ENCODE assay signal across 12 mouse cellular contexts in genomic region chr17:57988420-57988819, GRCm38 (mm10).
A peak's percentile ranks its signal among the peaks of the same experiment; 100 is the strongest.
DNase-seq lines count a peak whose midpoint lies in the region; ATAC-seq and TF ChIP-seq lines count a peak whose summit lies in the region.
"Had no signal": no experiment of that assay in that cellular context is flagged by ENCODE, and none has a peak within 500 bp of the region (broad histone marks: within the 10 kb centered on the region; RNA-seq: fewer than 3 reads in every experiment).

No protein-coding gene starts in this region.

- peak; percentile 7 for DNase-seq in kidney, postnatal 0 days (ENCODE audit: low spot score)
- DNase-seq in kidney, adult 8-10 months: no peak
- peak; percentile 8 for DNase-seq in right cerebral cortex, postnatal 14 days
- DNase-seq in right cerebral cortex, adult 18-20 months: no peak
- DNase-seq in adrenal gland, postnatal 10 days: peak; percentile 13
- DNase-seq in stomach, postnatal 0 days (ENCODE audit: low spot score): peak; percentile 65
- DNase-seq in thymus, postnatal 10 days (ENCODE audit: low spot score in 2 of 2): no peak
- DNase-seq in spleen, postnatal 14 days (ENCODE audit: low spot score in 2 of 2): no peak
- DNase-seq: gastrocnemius, adult 2 months; heart, postnatal 36 days; liver, embryonic 13.5 days; thymus, postnatal 36 days had no signal

- H3K4me1 ChIP-seq in kidney, postnatal 0 days (replicated peaks; ENCODE audit: insufficient read depth, low read length): no peaks in the 10 kb centered on the region
- H3K4me1 ChIP-seq in stomach, postnatal 0 days (replicated peaks; ENCODE audit: control insufficient read depth, insufficient read depth): no peaks in the 10 kb centered on the region
- H3K4me1 ChIP-seq: liver, embryonic 13.5 days had no signal

- H3K4me3 ChIP-seq in kidney, postnatal 0 days (replicated peaks; ENCODE audit: low read depth, low read length): no peak overlapping the region
- no peak overlapping the region for H3K4me3 ChIP-seq in stomach, postnatal 0 days (ENCODE audit: low read depth, low read length)
- H3K4me3 ChIP-seq: gastrocnemius, adult 2 months; liver, embryonic 13.5 days had no signal

- TF ChIP-seq EP300 in stomach, postnatal 0 days (optimal IDR thresholded peaks at IDR 0.05): no peak

- ATAC-seq in kidney, postnatal 0 days (replicated peaks; ENCODE audit: low FRiP score, low read depth): no peak
- 0 out of 2 replicates have a peak, but pooled peaks have one; percentile 47 for ATAC-seq in stomach, postnatal 0 days (ENCODE audit: low FRiP score, low TSS enrichment)

- no peaks in the 10 kb centered on the region for H3K27me3 ChIP-seq in kidney, postnatal 0 days (ENCODE audit: insufficient read depth, low read length)
- H3K27me3 ChIP-seq in stomach, postnatal 0 days (ENCODE audit: control insufficient read depth, insufficient read depth, low read length): no peaks in the 10 kb centered on the region
- H3K27me3 ChIP-seq: liver, embryonic 13.5 days had no signal

- H3K9me3 ChIP-seq in kidney, postnatal 0 days (replicated peaks; ENCODE audit: low read length): no peaks in the 10 kb centered on the region
- no peaks in the 10 kb centered on the region for H3K9me3 ChIP-seq in stomach, postnatal 0 days (ENCODE audit: control insufficient read depth, low read length)
- H3K9me3 ChIP-seq: liver, embryonic 13.5 days had no signal

- no peak overlapping the region for H3K4me2 ChIP-seq in kidney, postnatal 0 days (ENCODE audit: low read length)
- H3K4me2 ChIP-seq in stomach, postnatal 0 days (replicated peaks; ENCODE audit: low read depth): no peak overlapping the region
- H3K4me2 ChIP-seq: liver, embryonic 13.5 days had no signal

- WGBS in kidney, postnatal 0 days: 45% methylated on average over 2 of the region's 2 CpGs
- WGBS in stomach, postnatal 0 days: 37% methylated on average over 2 of the region's 2 CpGs

- no peak overlapping the region for H3K9ac ChIP-seq in kidney, postnatal 0 days (ENCODE audit: low read depth, low read length)
- H3K9ac ChIP-seq in stomach, postnatal 0 days (ENCODE audit: low read length): no peak overlapping the region
- H3K9ac ChIP-seq: liver, embryonic 13.5 days had no signal

- TF ChIP-seq CTCF in kidney, postnatal 0 days (IDR thresholded peaks at IDR 0.05; ENCODE audit: low read depth): peak; percentile 56
- peak; percentile 71 for TF ChIP-seq CTCF in stomach, postnatal 0 days (IDR thresholded peaks at IDR 0.05; ENCODE audit: low read depth)

- H3K27ac ChIP-seq in kidney, postnatal 0 days: no peak overlapping the region
- H3K27ac ChIP-seq in stomach, postnatal 0 days (replicated peaks): no peak overlapping the region
- H3K27ac ChIP-seq: gastrocnemius, adult 2 months; liver, embryonic 13.5 days had no signal

- H3K36me3 ChIP-seq in kidney, postnatal 0 days (ENCODE audit: insufficient read depth, low read length): no peaks in the 10 kb centered on the region
- no peaks in the 10 kb centered on the region for H3K36me3 ChIP-seq in stomach, postnatal 0 days (ENCODE audit: control insufficient read depth, insufficient read depth, low read length)
- H3K36me3 ChIP-seq: liver, embryonic 13.5 days had no signal

Comparison
In these comparisons a context has a peak if more than half of its experiments do, and no peak if none do; other contexts are left out.
1. DNase-seq: peak in kidney, postnatal 0 days (single experiment), right cerebral cortex, postnatal 14 days (single experiment), adrenal gland, postnatal 10 days (single experiment) and stomach, postnatal 0 days (single experiment); none in kidney, adult 8-10 months (0 of 2), right cerebral cortex, adult 18-20 months (single experiment), thymus, postnatal 10 days (0 of 2) and spleen, postnatal 14 days (0 of 2).